Mouse (Mus musculus) MEL-GATA-1-ER (cell line): ENCODE measurements around the gene Gm16429.
"Not testable (repeated sequence)": the region's sequence is repeated elsewhere in the genome, so short reads cannot be mapped to it uniquely, and the experiment has no call there.

Source experiments
- DNase-seq: peaks from one replicate; pipeline ENCODE4 v3.0.0-alpha.2; 2012; ENCODE audit warnings: low read depth; ENCODE audit errors: extremely low read depth

The Gm16429 gene

DNA sequence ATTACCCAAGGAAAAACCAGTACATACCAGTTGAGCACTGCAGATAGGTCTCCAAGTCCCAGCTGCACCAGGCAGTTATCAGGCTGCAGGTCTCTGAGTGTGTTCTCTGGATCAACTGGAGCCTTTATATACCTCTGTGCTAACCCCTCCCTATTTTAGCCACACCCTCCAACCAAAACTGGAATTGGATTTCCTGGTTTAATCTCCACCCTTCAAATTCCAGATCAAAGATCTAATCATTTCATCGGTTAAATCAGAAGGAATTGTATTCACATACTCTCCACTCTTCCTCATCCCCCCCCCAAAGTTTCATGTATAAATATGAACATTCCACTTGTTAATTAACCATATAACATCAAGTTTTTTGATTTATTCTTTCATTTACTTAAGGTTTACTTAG is at the start of gene Gm16429:
Gene Gm16429 (minus strand): TSS at position 101 of the 400 bp plus-strand sequence.
- not testable (repeated sequence) for DNase-seq
